Mouse (Mus musculus) hindlimb bud, embryonic 11.5 days (tissue): ENCODE results near the gene Myb.

ENCODE experiments used
- DNase-seq: peaks from one replicate; pipeline ENCODE4 v3.0.0-alpha.2; 2012; ENCODE audit warnings: low read depth, low spot score; ENCODE audit errors: extremely low spot score

The Myb gene

DNA sequence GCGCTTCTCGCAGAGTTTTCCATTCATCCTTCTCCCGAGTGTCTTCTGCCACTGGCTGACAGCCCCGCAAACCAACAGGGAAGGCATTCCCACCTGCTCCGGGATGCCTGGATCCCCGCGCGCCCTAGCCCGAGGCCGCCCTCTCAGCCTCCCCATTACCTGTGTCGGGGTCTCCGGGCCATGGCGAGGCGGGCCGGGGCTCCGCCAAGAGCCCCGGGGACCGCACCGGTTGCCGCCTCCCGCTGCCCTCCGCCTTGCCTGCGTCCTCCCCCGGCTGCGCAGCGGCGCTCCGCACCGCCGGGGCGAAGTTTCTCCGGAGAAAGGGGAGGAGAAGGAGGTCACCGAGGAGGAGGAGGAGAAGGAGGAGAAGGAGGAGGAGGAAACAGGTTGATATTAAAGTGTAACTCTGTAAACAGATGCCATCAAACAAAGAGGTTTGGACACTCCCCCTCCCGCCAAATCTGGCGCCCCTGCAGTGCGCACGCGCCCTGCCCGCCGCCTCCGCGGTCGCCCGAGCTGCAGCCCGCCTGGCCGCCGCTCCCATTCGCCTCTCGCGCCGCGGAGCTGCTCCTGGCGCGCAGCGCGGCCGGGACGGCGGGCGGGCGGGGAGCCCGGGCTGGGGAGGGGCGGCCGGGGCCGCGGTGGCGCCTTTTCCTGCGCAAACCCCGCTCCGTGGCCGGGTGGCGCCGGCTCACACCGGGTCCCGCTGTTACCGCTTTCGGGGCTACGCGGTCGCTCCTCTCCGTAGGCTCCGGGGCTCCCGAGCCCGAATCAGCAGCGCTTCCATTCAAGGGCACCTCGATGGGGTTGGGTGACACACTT, at the start of gene Myb:
TSS of gene Myb (minus strand) at position 448 of the 822 bp plus-strand sequence.
- DNase-seq: no peak

GRCm38 (mm10) chr10:21207378-21207777, 46.6 kb upstream of the Myb start:
- DNase-seq: no peak

DNA sequence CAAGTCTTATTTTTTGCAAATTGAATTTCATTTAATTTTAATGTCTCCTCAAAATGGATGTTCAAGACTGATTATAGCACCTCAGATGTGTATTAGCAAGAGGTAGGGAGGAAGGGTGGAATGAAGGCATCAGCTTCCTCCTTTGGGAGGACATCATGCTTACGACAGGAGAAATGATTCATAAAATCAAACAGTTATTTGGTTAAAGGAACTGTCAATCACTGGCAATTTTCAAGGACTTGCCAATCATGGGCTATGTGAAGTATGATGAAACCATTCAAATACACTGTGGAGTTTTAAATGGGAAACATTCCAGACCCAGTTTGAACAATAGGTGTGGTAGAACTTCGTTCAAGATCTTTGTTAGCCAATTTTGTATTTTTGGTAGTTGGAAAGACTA, 45.4 kb upstream of the Myb start:
- no peak for DNase-seq

GRCm38 (mm10) chr10:21204496-21205085, 43.8 kb upstream of the Myb start:
- no peak for DNase-seq

DNA sequence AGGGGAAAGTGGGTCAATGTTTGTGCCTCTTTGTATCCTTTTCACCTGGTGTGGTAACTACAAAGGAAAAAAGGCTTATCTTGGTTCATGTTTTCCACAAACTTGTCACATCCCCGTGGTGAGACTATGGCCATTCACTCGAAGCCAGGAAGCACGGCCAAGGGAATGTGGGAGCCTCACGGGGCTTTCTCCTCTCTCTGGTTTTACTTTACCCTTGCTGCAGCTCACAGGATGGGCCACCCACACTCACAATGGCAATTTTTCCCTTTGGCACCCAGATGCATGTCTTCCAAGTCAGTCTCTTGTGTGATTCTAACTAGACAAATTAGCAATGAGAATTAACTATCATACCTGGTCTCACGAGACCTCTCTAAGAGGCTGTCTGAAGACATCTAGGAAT, 43.1 kb upstream of the Myb start:
- no peak for DNase-seq

DNA sequence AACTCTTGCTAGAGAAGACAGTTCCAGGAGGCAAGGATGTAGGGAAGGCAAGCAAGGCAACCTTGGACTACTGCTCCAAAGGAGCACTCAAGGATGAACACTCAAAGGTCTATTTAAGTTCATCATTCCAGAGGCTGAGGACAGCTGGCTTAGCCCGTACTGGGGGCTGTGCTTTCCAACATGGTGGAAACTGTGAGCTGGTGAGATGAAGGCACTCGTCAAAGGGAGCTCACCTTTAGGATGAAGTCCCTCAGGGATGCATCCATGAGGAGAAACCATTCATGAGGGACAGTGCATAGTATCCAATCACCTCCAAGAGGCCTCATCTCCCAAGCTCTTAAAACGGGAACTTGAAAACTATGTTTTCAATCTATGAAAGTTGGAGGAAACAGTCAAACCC, 42.7 kb upstream of the Myb start:
- DNase-seq: no peak

DNA sequence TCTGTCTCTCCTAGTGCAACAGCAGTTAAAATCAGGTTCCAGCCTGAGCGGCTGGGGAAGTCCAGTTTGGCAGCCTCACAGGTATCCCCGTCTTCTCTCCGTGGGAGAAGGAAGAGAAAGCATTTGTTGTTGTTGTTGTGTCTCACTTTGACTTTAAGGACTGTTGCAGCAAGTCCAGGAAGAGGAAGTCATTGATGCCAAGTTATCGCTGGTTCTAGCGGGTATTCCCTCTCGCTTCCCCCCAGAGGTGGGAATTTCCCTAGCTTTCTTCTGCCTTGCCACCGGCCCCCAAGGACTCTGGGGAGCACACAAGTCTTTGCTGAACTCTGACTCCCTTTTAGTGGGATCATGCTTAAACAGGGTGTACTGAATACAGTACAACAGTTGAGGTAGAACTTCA, 40.0 kb upstream of the Myb start:
- no peak for DNase-seq

- DNase-seq: no peak
These were observed 39.5 kb upstream of the Myb start for GRCm38 (mm10) chr10:21200322-21200721.

GRCm38 (mm10) chr10:21196646-21197116, 35.9 kb upstream of the Myb start:
- DNase-seq: no peak

DNA sequence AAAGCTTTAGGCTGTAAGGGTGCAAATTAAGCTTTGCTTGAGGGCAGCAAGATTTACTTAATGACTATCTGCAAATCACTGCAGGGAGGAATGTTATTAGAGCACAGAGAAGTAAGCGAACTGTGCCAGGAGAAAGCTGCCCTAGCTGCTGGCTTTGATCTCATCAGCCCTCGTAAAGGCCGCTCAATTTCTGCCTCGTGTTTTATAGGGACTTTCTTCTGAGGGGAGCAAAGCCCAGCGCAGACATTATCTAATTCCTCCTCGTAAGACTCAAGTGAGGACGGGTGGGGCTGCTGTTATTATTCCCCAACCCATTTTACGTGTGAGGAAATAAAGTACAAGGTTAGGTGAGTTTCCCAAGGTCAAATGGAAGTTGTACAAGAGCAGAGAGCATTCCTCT, 34.8 kb upstream of the Myb start:
- DNase-seq: peak; percentile 33

DNA sequence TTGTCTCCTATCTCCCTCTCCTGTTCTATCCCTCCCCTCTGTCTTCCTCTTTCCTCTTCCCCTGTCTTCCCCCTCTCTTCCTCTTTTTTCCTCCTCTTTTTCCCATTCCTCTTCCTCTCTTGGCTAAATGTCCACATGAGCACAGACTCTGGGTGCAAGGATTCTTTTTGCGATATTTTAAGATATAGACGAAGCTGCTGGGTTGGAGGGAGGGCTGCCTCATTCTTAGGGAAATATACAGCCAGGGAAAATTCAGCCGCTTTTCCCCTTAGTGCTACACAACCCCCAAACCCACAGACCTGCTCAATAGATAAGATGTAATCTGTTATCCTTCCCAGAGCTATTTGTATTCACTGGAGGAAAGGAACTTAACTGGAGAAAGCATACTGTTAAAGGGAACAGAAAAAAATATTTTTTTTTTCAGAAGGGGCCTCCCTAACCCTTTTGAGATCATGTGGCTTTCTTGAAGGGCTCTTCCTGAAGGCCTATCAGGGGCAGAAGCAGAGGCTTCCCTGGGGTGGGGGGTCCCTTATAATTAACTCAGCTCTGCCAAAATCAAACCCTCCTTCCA, 33.2 kb upstream of the Myb start:
- DNase-seq: no peak

DNA sequence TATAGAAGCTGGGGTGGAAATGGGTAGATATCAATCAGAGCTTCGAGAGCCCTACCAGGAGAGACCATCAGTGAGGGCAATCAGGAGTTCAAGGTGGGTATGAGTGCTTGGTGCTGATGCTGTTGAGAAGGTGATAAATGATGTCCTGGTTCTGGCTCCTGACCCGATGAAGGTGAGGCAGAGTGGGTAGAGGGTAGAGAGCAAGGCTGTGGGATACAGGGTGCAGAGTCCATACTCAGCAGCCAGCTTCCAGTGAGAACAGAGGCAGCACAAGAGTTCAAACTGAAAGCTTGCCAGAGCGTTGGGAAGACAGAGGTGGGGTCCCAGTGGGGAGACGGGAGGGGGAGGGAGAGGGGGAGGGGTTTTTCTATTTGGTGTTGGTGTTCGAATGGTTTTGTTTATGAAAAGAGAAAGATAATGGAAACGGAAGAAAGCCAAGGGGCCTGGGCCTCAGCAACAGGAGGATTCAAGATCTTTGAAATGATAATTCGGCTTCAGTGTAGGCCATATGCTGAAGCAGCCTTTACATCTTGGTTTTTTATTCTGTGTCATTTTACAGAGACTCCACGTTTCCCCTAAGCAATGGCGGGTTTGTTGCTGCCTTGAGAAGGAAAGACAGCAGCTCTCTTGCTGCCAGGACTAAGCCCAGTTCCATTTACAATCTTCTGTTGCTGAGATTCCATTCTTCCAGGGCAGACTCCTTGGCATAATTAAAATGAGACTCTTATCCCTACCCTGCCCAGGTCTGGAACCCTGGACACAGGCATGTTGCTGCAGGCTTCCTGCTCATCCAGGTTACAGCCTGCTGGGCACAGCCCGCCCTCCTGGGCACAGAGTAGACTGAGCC, 32.5 kb upstream of the Myb start:
- no peak for DNase-seq

DNA sequence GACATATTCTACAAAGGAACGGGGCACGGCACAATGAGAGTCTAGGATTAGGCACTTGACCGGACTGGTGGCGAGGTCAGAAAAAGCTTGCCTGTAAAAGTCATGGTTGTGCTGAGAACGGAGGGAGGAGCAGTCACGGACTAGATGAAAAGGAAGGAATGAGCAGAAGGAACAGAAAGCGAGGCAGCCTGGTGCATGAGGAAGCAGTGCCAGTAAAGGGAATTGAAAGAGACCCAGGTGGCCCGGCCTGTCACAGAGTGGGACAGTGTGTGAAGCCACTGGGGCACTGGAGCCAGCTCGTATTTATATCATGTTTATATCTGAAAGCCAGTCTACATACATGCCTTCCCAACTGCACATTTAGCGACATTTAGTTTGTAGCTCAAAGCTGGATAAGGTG, 31.7 kb upstream of the Myb start:
- no peak for DNase-seq

- no peak for DNase-seq
These were observed 29.1 kb upstream of the Myb start for GRCm38 (mm10) chr10:21189756-21190397.

DNA sequence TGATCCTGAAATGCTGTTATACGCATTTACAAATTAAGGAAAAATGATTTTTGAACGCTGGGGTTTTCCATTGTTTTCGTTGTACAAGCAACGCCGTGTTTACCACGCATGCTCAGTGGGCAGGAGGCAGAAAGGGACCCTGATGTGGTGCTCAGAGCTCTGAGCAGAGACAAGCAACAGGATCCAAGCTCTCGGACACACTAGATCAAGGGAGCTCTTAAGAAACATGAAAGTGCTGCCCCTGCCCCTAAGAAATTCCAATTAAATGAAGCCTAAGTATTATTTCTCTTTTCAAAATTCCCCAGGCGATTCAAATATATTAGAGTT, 28.5 kb upstream of the Myb start:
- no peak for DNase-seq

DNA sequence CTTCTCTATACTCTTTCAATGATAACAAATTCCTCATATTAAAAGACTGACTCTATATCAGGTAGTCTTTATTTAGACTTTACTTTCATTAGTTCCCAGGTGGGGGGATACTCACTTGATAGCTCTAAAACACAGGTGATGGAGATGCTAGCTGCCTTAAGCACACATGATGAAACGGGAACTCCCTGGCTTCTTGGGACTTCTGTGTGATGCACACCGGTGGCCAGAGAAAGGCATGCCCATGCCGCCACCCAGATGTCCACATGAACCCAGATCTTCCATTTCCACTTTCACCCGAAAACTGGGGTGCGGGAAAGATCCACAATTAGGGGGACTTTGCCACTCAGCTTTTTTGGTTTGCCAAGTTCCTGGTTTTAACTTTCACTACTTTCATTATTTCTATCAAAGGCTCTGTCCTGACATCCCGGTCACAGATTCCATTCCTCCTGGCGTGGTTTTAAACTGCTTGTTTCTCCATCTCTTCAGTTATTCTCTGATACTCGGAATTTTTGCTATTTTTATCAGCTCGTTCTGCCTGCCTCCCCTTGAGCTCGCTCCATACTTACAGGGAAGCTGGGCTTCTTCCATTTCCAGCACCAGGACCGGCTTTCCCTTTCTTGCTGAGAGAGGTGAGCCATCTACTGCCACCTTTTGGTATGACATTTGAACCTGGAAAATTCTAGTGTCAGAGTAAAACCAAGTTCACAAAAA, 27.9 kb upstream of the Myb start:
- peak; percentile 37 for DNase-seq

GRCm38 (mm10) chr10:21187847-21188246, 27.1 kb upstream of the Myb start:
- DNase-seq: no peak

DNA sequence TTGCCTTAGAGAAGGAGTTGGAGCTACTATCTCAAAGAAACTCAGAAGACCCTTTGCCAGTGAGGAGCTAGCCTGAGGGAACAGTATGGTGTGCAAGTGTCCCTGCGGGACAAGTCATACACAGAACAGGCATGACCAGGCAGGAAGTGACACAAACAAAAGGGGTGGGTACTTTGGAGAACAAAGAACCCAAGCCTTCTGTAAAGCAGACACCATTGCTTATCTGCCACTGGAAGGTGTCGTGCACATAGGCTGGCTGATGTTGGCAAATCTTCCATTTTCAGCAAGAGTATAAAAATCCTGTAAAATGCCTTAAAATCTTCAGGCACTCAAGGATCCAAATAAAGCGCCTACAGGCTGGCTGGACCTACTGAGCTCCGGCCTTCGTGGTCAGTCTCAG, 25.9 kb upstream of the Myb start:
- DNase-seq: no peak

DNA sequence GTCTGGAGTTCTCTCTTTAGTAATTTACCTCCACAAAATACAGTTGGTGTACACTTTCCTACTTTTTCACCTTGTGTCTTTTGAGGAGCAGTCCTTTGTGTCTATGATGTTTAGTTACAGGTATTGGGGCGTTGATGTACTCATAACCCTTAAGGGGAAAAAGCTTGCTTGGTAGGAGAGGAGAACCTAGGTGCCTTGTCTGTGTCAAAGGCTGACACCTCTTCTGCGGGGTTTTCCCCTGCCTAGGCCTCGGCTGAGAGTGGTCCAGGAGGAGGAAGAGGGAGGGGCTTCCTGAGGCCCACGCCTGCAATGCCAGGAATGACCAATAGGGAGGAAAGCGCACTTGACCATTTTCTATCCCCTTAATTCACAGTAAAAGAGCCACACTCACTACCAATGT, 17.9 kb upstream of the Myb start:
- DNase-seq: no peak

GRCm38 (mm10) chr10:21178281-21178680, 17.5 kb upstream of the Myb start:
- no peak for DNase-seq
